Mouse (Mus musculus): ENCODE measurements around the gene Gm11007. TPM values are rescaled to one million over a fixed set of nuclear protein-coding genes. Genes with fewer than 3 reads are reported as not detected.
"Not testable (repeated sequence)": the region's sequence is repeated elsewhere in the genome, so short reads cannot be mapped to it uniquely, and the experiment has no call there.

The Gm11007 gene
- not detected in 2 replicates for polyA plus RNA-seq (2012; rRNA removed)

DNA sequence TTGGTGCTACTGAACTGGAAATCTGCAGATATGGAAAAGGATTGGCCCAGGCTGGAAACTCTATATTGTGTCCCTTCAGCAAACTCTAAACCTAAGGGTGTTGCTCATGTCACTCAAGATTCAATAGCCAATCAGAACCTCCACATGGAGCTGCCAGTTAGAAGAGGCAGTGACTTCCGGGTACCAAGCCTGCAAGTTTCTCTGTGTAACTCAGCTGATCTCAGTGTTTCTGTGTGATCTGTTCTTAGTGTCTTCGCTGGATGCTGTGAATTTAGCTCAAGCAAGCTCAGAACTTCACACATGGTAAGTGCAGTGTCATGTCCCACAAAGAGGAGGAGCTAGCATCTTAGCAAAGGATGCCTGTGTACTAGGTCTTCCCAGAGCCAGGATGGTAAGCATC, at the start of gene Gm11007:
Gene Gm11007, plus strand, starts transcription at position 301 of the 400 bp plus-strand sequence.
- no CpG with 5 or more reads among the region's 2 CpGs for WGBS
- not testable (repeated sequence) for DNase-seq (ENCODE audit: low read depth, low spot score)

Other genes starting within 250 kb of the Gm11007 start
- 2.5 and 3.7 TPM in 2 replicates for gene Gm4724, start 208.2 kb upstream of the Gm11007 start, polyA plus RNA-seq (2012; rRNA removed)
- gene Zfp965, start 174.0 kb upstream of the Gm11007 start, polyA plus RNA-seq (2012; rRNA removed) = 0.26 and 0.43 TPM in 2 replicates
- not detected in 2 replicates for gene Zfp969, start 59.7 kb downstream of the Gm11007 start, polyA plus RNA-seq (2012; rRNA removed)
- not detected in 2 replicates for gene Gm2007, start 97.6 kb downstream of the Gm11007 start, polyA plus RNA-seq (2012; rRNA removed)
- gene Gm14288, start 157.1 kb downstream of the Gm11007 start, polyA plus RNA-seq (2012; rRNA removed) = 0.73 and 1.1 TPM in 2 replicates
- 0.14 and 0.22 TPM in 2 replicates for gene Gm6710, start 225.2 kb downstream of the Gm11007 start, polyA plus RNA-seq (2012; rRNA removed)